Comparison of ENCODE assay signal across 30 mouse cellular contexts in genomic region chr17:24258981-24259380, GRCm38 (mm10). TPM values are rescaled to one million over a fixed set of nuclear protein-coding genes. Genes with fewer than 3 reads are reported as not detected.
DNase-seq lines count a peak whose midpoint lies in the region; ATAC-seq lines count a peak whose summit lies in the region.
"Had no signal": no experiment of that assay in that cellular context is flagged by ENCODE, and none has a peak within 500 bp of the region (broad histone marks: within the 10 kb centered on the region; RNA-seq: fewer than 3 reads in every experiment).

No protein-coding gene starts in this region.

- no peak overlapping the region for H3K9ac ChIP-seq in heart, embryonic 12.5 days
- H3K9ac ChIP-seq: embryonic facial prominence, embryonic 13.5 days; forebrain, embryonic 13.5 days; heart, embryonic 15.5 days; hindbrain, embryonic 13.5 days; intestine, embryonic 15.5 days had no signal

- WGBS in heart, embryonic 12.5 days: 71% methylated on average over 4 of the region's 4 CpGs

- H3K9me3 ChIP-seq in heart, embryonic 12.5 days (replicated peaks): no peaks in the 10 kb centered on the region
- H3K9me3 ChIP-seq: embryonic facial prominence, embryonic 13.5 days; forebrain, embryonic 10.5 days; heart, embryonic 15.5 days; hindbrain, embryonic 10.5 days; hindbrain, embryonic 13.5 days; intestine, embryonic 15.5 days had no signal

- no peaks in the 10 kb centered on the region for H3K36me3 ChIP-seq in heart, embryonic 12.5 days
- H3K36me3 ChIP-seq: embryonic facial prominence, embryonic 10.5 days; embryonic facial prominence, embryonic 13.5 days; forebrain, embryonic 10.5 days; heart, embryonic 15.5 days; hindbrain, embryonic 10.5 days; hindbrain, embryonic 13.5 days; intestine, embryonic 15.5 days had no signal

- intact Hi-C loops in gastrocnemius, postnatal 36 days (cut with DNase I): no loop called here

- H3K27me3 ChIP-seq in heart, embryonic 12.5 days (replicated peaks): no peaks in the 10 kb centered on the region
- H3K27me3 ChIP-seq: embryonic facial prominence, embryonic 13.5 days; forebrain, embryonic 13.5 days; heart, embryonic 15.5 days; hindbrain, embryonic 13.5 days; intestine, embryonic 15.5 days; Patski had no signal

- no peak overlapping the region for H3K4me3 ChIP-seq in heart, embryonic 12.5 days
- H3K4me3 ChIP-seq: embryonic facial prominence, embryonic 10.5 days; embryonic facial prominence, embryonic 13.5 days; erythroblast, embryonic 14.5 days; forebrain, embryonic 10.5 days; forebrain, embryonic 13.5 days; heart, embryonic 15.5 days; hindbrain, embryonic 10.5 days; hindbrain, embryonic 13.5 days; intestine, embryonic 15.5 days had no signal

- no peak overlapping the region for H3K27ac ChIP-seq in heart, embryonic 12.5 days (ENCODE audit: poor library complexity, severe bottlenecking)
- H3K27ac ChIP-seq: embryonic facial prominence, embryonic 10.5 days; embryonic facial prominence, embryonic 13.5 days; forebrain, embryonic 10.5 days; forebrain, embryonic 13.5 days; heart, embryonic 15.5 days; hindbrain, embryonic 10.5 days; hindbrain, embryonic 13.5 days; intestine, embryonic 15.5 days had no signal

- no peak for ATAC-seq in heart, embryonic 12.5 days (ENCODE audit: insufficient number of reproducible peaks, low FRiP score)
- ATAC-seq: forebrain, embryonic 13.5 days; forebrain, embryonic 16.5 days; hindbrain, embryonic 16.5 days; intestine, embryonic 15.5 days; Patski had no signal

- H3K4me1 ChIP-seq in heart, embryonic 12.5 days (replicated peaks): no peaks in the 10 kb centered on the region
- H3K4me1 ChIP-seq: embryonic facial prominence, embryonic 10.5 days; embryonic facial prominence, embryonic 13.5 days; forebrain, embryonic 10.5 days; forebrain, embryonic 13.5 days; heart, embryonic 15.5 days; hindbrain, embryonic 10.5 days; hindbrain, embryonic 13.5 days; intestine, embryonic 15.5 days had no signal

- DNase-seq in adrenal gland, adult 2 months: peak; percentile 69
- no peak for DNase-seq in adrenal gland, adult 18-20 months (ENCODE audit: low spot score in 2 of 2)
- DNase-seq in heart, adult 11 months: peak; percentile 60
- DNase-seq in NIH3T3 (ENCODE audit: low read depth): peak; percentile 48
- DNase-seq in fat pad, adult 2 months (ENCODE audit: extremely low read depth, low read depth, low spot score): peak; percentile 37
- DNase-seq in gastrocnemius, postnatal 36 days: no peak
- DNase-seq in spleen, postnatal 10 days (ENCODE audit: low spot score in 2 of 2): no peak
- DNase-seq: cerebellum, adult 11-12 months; cerebellum, adult 8-10 months; cerebellum, postnatal 10 days; cerebellum, postnatal 36 days; embryo, embryonic 11 days; gastrocnemius, postnatal 10 days; heart, postnatal 10 days; heart, postnatal 36 days; kidney, adult 11 months had no signal

- no peak overlapping the region for H3K4me2 ChIP-seq in heart, embryonic 12.5 days
- H3K4me2 ChIP-seq: embryonic facial prominence, embryonic 13.5 days; forebrain, embryonic 13.5 days; heart, embryonic 11.5 days; heart, embryonic 15.5 days; hindbrain, embryonic 13.5 days; intestine, embryonic 15.5 days had no signal

RNA-seq across cellular contexts. Expression of gene Ccnf, which starts 7.7 kb away (rescaled TPM):
- 1 to 10 TPM; 1.8 to 4.0 TPM for total RNA-seq in adrenal gland, adult 2 months (2021)
- 1.9 and 2.0 TPM in 2 replicates for polyA plus RNA-seq in adrenal gland, adult 2 months (2012; rRNA removed)
- total RNA-seq in adrenal gland, adult 18-20 months (2021): 1 to 10 TPM; 2.2 to 2.3 TPM
- 49.4 and 55.8 TPM in 2 replicates for polyA plus RNA-seq in heart, embryonic 12.5 days (2016; fragmentation: Nextera tagmentation; extraction: Ambion mirVana)
- total RNA-seq in gastrocnemius, postnatal 36 days (2021): 1 to 10 TPM in 1 of 2 experiments, under 1 TPM in 1; 0.91 to 1.1 TPM

RNA-seq across cellular contexts. Expression of gene Tedc2, which starts 38.3 kb away (rescaled TPM):
- total RNA-seq in adrenal gland, adult 2 months (2021): 1 to 10 TPM; 7.0 to 7.6 TPM
- polyA plus RNA-seq in adrenal gland, adult 2 months (2012; rRNA removed): 7.5 and 7.8 TPM in 2 replicates
- 1 to 10 TPM; 3.5 to 7.1 TPM for total RNA-seq in adrenal gland, adult 18-20 months (2021)
- polyA plus RNA-seq in heart, embryonic 12.5 days (2016; fragmentation: Nextera tagmentation; extraction: Ambion mirVana): 6.0 and 7.5 TPM in 2 replicates
- 1 to 10 TPM in 1 of 2 experiments, under 1 TPM in 1; 0.96 to 1.1 TPM for total RNA-seq in gastrocnemius, postnatal 36 days (2021)

RNA-seq across cellular contexts. Expression of gene Ntn3, which starts 49.6 kb away (rescaled TPM):
- total RNA-seq in adrenal gland, adult 2 months (2021): 1 to 10 TPM; 1.4 to 2.4 TPM
- 7.4 and 8.8 TPM in 2 replicates for polyA plus RNA-seq in adrenal gland, adult 2 months (2012; rRNA removed)
- 1 to 10 TPM; 1.5 to 2.1 TPM for total RNA-seq in adrenal gland, adult 18-20 months (2021)
- polyA plus RNA-seq in heart, embryonic 12.5 days (2016; fragmentation: Nextera tagmentation; extraction: Ambion mirVana): 2.0 and 2.6 TPM in 2 replicates
- under 1 TPM; 0.33 to 0.35 TPM for total RNA-seq in gastrocnemius, postnatal 36 days (2021)

RNA-seq across cellular contexts. Expression of gene Tbc1d24, which starts 53.6 kb away (rescaled TPM):
- 10 to 100 TPM; 13.4 to 17.1 TPM for total RNA-seq in adrenal gland, adult 2 months (2021)
- 24.6 and 33.5 TPM in 2 replicates for polyA plus RNA-seq in adrenal gland, adult 2 months (2012; rRNA removed)
- 10 to 100 TPM; 11.0 to 14.3 TPM for total RNA-seq in adrenal gland, adult 18-20 months (2021)
- 5.1 and 5.3 TPM in 2 replicates for polyA plus RNA-seq in heart, embryonic 12.5 days (2016; fragmentation: Nextera tagmentation; extraction: Ambion mirVana)
- total RNA-seq in gastrocnemius, postnatal 36 days (2021): 1 to 10 TPM; 2.9 to 4.4 TPM

Comparison
In these comparisons a context has a peak if more than half of its experiments do, and no peak if none do; other contexts are left out.
1. DNase-seq: peak in adrenal gland, adult 2 months (single experiment), heart, adult 11 months (single experiment), NIH3T3 (single experiment) and fat pad, adult 2 months (single experiment); none in adrenal gland, adult 18-20 months (0 of 2), gastrocnemius, postnatal 36 days (0 of 2) and spleen, postnatal 10 days (0 of 2).